Mouse (Mus musculus) ES-Bruce4 (cell line): ENCODE measurements around the gene Gzmm.

Source experiments
- CTCF ChIP-seq: IDR thresholded peaks from one replicate; pipeline ENCODE4 v1.8.1; 2011; ENCODE audit warnings: low read depth, low read length
- EP300 ChIP-seq: IDR thresholded peaks from 2 replicates; pipeline ENCODE4 v1.6.1; 2011; ENCODE audit warnings: low read depth, low read length; ENCODE audit not compliant: insufficient read depth
- POLR2A ChIP-seq: IDR thresholded peaks from one replicate; pipeline ENCODE4 v1.8.1; 2011; ENCODE audit warnings: low read length; ENCODE audit not compliant: insufficient read depth

- no peak for TF ChIP-seq CTCF
- no peak for TF ChIP-seq POLR2A
- TF ChIP-seq EP300 = no peak
These were observed 40.6 kb downstream of the Gzmm start for GRCm38 (mm10) chr10:79729357-79729965.
